Mouse (Mus musculus): ENCODE measurements around the gene Borcs5. TPM values are rescaled to one million over a fixed set of nuclear protein-coding genes. Genes with fewer than 3 reads are reported as not detected.

The Borcs5 gene
- polyA plus RNA-seq (2012; rRNA removed; ENCODE audit: low replicate concordance): 18.0 and 25.9 TPM in 2 replicates

DNA sequence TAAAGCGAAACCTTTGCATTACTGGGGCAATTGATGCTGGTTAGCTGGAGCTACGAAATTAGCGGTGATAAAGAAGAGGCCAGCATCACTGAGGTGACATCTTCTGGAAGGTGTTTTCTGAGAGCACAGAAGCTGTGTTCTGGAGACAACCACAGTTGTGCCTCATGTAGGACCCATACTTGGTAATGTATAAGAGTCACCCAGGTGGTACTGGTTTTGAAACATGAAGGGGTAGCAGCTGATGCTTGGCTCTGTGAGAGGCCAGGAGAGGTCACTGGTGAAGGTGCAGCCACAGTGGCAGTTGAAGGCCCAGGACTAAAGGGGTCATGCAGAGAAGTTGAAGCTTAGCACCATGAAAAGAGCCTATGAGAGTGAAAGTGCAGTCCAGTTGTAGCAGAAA, at the start of gene Borcs5:
Borcs5 (plus strand) TSS at position 301 of the 400 bp plus-strand sequence.

DNA sequence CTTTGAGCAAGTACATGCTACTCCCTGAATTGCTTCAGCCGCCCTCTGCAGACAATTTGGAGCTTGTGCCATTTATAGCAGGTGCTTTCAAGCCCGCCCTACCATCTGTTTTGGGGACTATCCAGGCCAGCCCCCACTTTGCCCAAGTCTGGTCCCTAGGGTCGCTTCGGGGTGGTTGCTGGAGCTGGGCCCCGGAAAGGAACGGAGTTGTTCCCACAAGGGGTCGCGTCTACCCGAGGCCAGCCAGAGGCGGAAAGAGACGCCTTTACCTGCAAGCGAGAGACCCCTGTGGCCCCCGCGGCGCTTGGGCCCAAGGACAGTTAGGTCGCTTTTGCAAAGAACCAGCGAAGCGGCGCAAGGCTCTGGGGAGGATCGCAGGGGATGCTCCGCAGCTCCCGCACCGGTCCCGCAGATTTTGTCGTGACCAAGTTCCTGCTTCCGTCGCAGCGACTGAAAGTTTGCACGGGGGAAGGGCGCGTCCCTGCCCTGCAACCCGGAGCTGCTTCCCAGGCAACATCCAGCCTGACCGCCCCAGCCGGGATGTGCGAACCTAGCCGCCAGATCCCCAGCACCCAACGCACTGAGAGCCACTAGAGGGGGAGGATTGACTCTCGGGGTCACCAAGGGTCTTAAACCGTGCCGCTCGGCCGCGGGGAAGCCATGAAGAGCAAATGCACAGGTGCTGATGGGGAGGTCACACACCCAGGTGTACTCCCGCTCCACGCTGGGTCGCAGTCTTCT, 7.2 kb upstream of the Borcs5 start, which contains the start of gene Mansc1:
Mansc1 (minus strand) TSS at position 542 of the 741 bp plus-strand sequence.

Other genes with a start within 250 kb of the Borcs5 start
- 1.3 and 1.6 TPM in 2 replicates for gene Bcl2l14, start 243.2 kb upstream of the Borcs5 start, polyA plus RNA-seq (2012; rRNA removed; ENCODE audit: low replicate concordance)
- 30.7 and 40.3 TPM in 2 replicates for gene Lrp6, start 72.5 kb upstream of the Borcs5 start, polyA plus RNA-seq (2012; rRNA removed; ENCODE audit: low replicate concordance)
- 7.9 and 13.5 TPM in 2 replicates for gene Mansc1, start 7.0 kb upstream of the Borcs5 start, polyA plus RNA-seq (2012; rRNA removed; ENCODE audit: low replicate concordance)
- gene Dusp16, start 153.1 kb downstream of the Borcs5 start, polyA plus RNA-seq (2012; rRNA removed; ENCODE audit: low replicate concordance): 22.5 and 36.7 TPM in 2 replicates
- 9.2 and 19.1 TPM in 2 replicates for gene Crebl2, start 190.6 kb downstream of the Borcs5 start, polyA plus RNA-seq (2012; rRNA removed; ENCODE audit: low replicate concordance)

All from mammary gland, adult 2 months (tissue).